Mouse (Mus musculus) small intestine, adult 2 months (tissue): ENCODE measurements around the gene Cbr3.

Experiments used
- CTCF ChIP-seq: fragments of 200-500 bp; IDR thresholded peaks from 2 replicates; pipeline ENCODE4 v1.5.1; 2012; ENCODE audit warnings: low read depth, mild to moderate bottlenecking, control low read depth, inconsistent platforms, low read length, moderate library complexity, mixed read lengths; ENCODE audit not compliant: insufficient replicate concordance, insufficient read length; ENCODE audit errors: extremely low read depth
- POLR2A ChIP-seq: fragments of 200-500 bp; IDR thresholded peaks from 2 replicates; pipeline ENCODE4 v1.6.1; 2012; ENCODE audit warnings: low read depth, mild to moderate bottlenecking, control low read depth, inconsistent platforms, low read length, moderate library complexity

- TF ChIP-seq CTCF: no peak
- no peak for TF ChIP-seq POLR2A
Observed at GRCm38 (mm10) chr16:93728676-93729075, 45.7 kb downstream of the Cbr3 start.
